Mouse (Mus musculus) stomach, postnatal 0 days (tissue): ENCODE measurements around the gene Ccdc40.

Experiments
- CTCF ChIP-seq: IDR thresholded peaks from 2 replicates; pipeline ENCODE4 v1.5.1; 2016; ENCODE audit warnings: antibody characterized with exemption, low read depth, mild to moderate bottlenecking, moderate library complexity
- EP300 ChIP-seq: optimal IDR thresholded peaks from 2 replicates; pipeline ENCODE3; 2016; ENCODE audit warnings: antibody characterized with exemption

- TF ChIP-seq CTCF, result no peak
- no peak for TF ChIP-seq EP300
These were observed 18.9 kb upstream of the Ccdc40 start for GRCm38 (mm10) chr11:119209371-119210025.
